Comparison of ENCODE assay signal across 30 mouse cellular contexts in the genomic region with DNA sequence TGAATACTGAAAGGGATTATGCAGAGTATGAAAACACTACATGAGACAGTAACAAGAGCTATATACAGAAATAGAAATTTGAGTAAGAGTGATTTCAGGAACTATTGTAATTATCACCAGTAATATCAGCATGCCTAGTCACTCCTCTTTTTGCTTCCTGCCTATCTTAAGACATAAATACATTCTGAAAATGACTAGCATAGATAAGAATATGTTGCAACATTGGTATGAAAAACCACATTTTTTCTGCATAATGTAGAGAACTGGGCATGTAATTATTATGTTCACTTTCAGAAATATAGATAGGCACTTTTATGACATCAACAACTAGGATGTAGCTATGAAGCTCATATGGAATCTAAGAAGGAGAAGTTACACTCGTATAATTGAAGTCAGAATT.
"Had no signal": no experiment of that assay in that cellular context is flagged by ENCODE, and none has a peak within 500 bp of the region (broad histone marks: within the 10 kb centered on the region; RNA-seq: fewer than 3 reads in every experiment).

No protein-coding gene starts in this region.

- ATAC-seq: liver, embryonic 12.5 days; liver, postnatal 0 days; lung, postnatal 0 days; midbrain, embryonic 15.5 days; midbrain, embryonic 16.5 days had no signal

- H3K27me3 ChIP-seq: limb, embryonic 12.5 days; limb, embryonic 13.5 days; limb, embryonic 15.5 days; liver, embryonic 12.5 days; liver, embryonic 13.5 days; liver, embryonic 15.5 days; lung, embryonic 15.5 days; megakaryocyte, embryonic 14.5 days; midbrain, embryonic 12.5 days; midbrain, embryonic 15.5 days; neural tube, embryonic 12.5 days had no signal

- DNase-seq: left cerebral cortex, postnatal 4 days; liver; liver, embryonic 13.5 days; liver, postnatal 0 days; lung, adult 18-20 months; lung, adult 2 months; lung, embryonic 14.5 days; lung, postnatal 10 days; lung, postnatal 14 days; lung, postnatal 36 days; midbrain, embryonic 14.5 days had no signal

- H3K27ac ChIP-seq: left cerebral cortex, adult 2 months; limb, embryonic 10.5 days; limb, embryonic 12.5 days; limb, embryonic 13.5 days; limb, embryonic 15.5 days; liver, embryonic 12.5 days; liver, embryonic 13.5 days; liver, embryonic 14.5 days; liver, embryonic 15.5 days; lung, embryonic 15.5 days; macrophage; midbrain, embryonic 10.5 days; midbrain, embryonic 12.5 days; midbrain, embryonic 15.5 days; neural tube, embryonic 12.5 days had no signal

- H3K9me3 ChIP-seq: limb, embryonic 10.5 days; limb, embryonic 12.5 days; limb, embryonic 13.5 days; limb, embryonic 15.5 days; liver, embryonic 12.5 days; liver, embryonic 13.5 days; liver, embryonic 15.5 days; lung, embryonic 15.5 days; megakaryocyte, embryonic 14.5 days; midbrain, embryonic 10.5 days; midbrain, embryonic 12.5 days; midbrain, embryonic 15.5 days; neural tube, embryonic 12.5 days had no signal

- H3K4me3 ChIP-seq: left cerebral cortex, adult 2 months; limb, embryonic 10.5 days; limb, embryonic 12.5 days; limb, embryonic 13.5 days; limb, embryonic 15.5 days; liver, embryonic 12.5 days; liver, embryonic 13.5 days; liver, embryonic 15.5 days; lung, embryonic 15.5 days; megakaryocyte, embryonic 14.5 days; midbrain, embryonic 10.5 days; midbrain, embryonic 12.5 days; midbrain, embryonic 15.5 days; neural tube, embryonic 12.5 days had no signal

- H3K4me2 ChIP-seq: limb, embryonic 12.5 days; limb, embryonic 13.5 days; limb, embryonic 15.5 days; liver, embryonic 11.5 days; liver, embryonic 12.5 days; liver, embryonic 13.5 days; liver, embryonic 15.5 days; lung, embryonic 14.5 days; lung, embryonic 15.5 days; midbrain, embryonic 11.5 days; midbrain, embryonic 12.5 days; midbrain, embryonic 15.5 days; neural tube, embryonic 12.5 days had no signal

- H3K36me3 ChIP-seq: limb, embryonic 10.5 days; limb, embryonic 12.5 days; limb, embryonic 13.5 days; limb, embryonic 15.5 days; liver, embryonic 12.5 days; liver, embryonic 13.5 days; liver, embryonic 15.5 days; lung, embryonic 15.5 days; midbrain, embryonic 10.5 days; midbrain, embryonic 12.5 days; midbrain, embryonic 15.5 days; neural tube, embryonic 12.5 days had no signal

- H3K4me1 ChIP-seq: limb, embryonic 10.5 days; limb, embryonic 12.5 days; limb, embryonic 15.5 days; liver, embryonic 12.5 days; liver, embryonic 13.5 days; liver, embryonic 15.5 days; lung, embryonic 15.5 days; megakaryocyte, embryonic 14.5 days; midbrain, embryonic 10.5 days; midbrain, embryonic 12.5 days; midbrain, embryonic 15.5 days; neural tube, embryonic 12.5 days had no signal

- H3K9ac ChIP-seq: limb, embryonic 12.5 days; limb, embryonic 13.5 days; limb, embryonic 15.5 days; liver, embryonic 12.5 days; liver, embryonic 13.5 days; liver, embryonic 14.5 days; liver, embryonic 15.5 days; liver, postnatal 0 days; lung, embryonic 14.5 days; lung, embryonic 15.5 days; midbrain, embryonic 12.5 days; midbrain, embryonic 15.5 days; neural tube, embryonic 12.5 days had no signal
